Mouse (Mus musculus): ENCODE data around the gene Sec14l3. TPM values are rescaled to one million over a fixed set of nuclear protein-coding genes. Genes with fewer than 3 reads are reported as not detected.

The Sec14l3 gene
- polyA plus RNA-seq, 1 experiment = not detected

GRCm38 (mm10) chr11:4095171-4096053 is 30.8 kb downstream of the Sec14l3 start, which contains the start of gene Mtfp1:
TSS of gene Mtfp1 (minus strand) at chr11:4095445.
- H3K79me2 ChIP-seq (ENCODE audit: control insufficient read depth, insufficient read depth) = no peaks in the 10 kb centered on the region
- no peaks in the 10 kb centered on the region for H3K36me3 ChIP-seq (ENCODE audit: control insufficient read depth, insufficient read depth)
- peak within 1 kb of the TSS; percentile 34 for H3K4me3 ChIP-seq (ENCODE audit: insufficient read depth, poor library complexity, severe bottlenecking)
- H3K27me3 ChIP-seq (ENCODE audit: control insufficient read depth, insufficient read depth, insufficient read length) = no peaks in the 10 kb centered on the region
- peak within 1 kb of the TSS; percentile 75 for H3ac ChIP-seq (ENCODE audit: control insufficient read depth, insufficient read length, low read depth)
- H3K79me3 ChIP-seq (ENCODE audit: low read depth) = no peaks in the 10 kb centered on the region
- TF ChIP-seq MAX (IDR thresholded peaks at IDR 0.05) (no peak), MYOG (IDR thresholded peaks at IDR 0.05; ENCODE audit: control insufficient read depth, extremely low read depth, insufficient read length) (no peak), MYOD1 (IDR thresholded peaks at IDR 0.05; ENCODE audit: control insufficient read depth, insufficient read length, low read depth) (no peak), USF1 (IDR thresholded peaks at IDR 0.05; ENCODE audit: low read depth) (no peak), CEBPB (IDR thresholded peaks at IDR 0.05; ENCODE audit: low read depth) (no peak), FOSL1 (IDR thresholded peaks at IDR 0.05; ENCODE audit: insufficient read depth, low read length, poor library complexity, severe bottlenecking) (no peak), CTCF (IDR thresholded peaks at IDR 0.05; ENCODE audit: control insufficient read depth, insufficient read depth, insufficient read length) (no peak)

- TF ChIP-seq FOSL1 (IDR thresholded peaks at IDR 0.05; ENCODE audit: insufficient read depth, low read length, poor library complexity, severe bottlenecking) (no peak), USF1 (IDR thresholded peaks at IDR 0.05; ENCODE audit: low read depth) (peak; percentile 97), MYOG (IDR thresholded peaks at IDR 0.05; ENCODE audit: control insufficient read depth, extremely low read depth, insufficient read length) (no peak), CEBPB (IDR thresholded peaks at IDR 0.05; ENCODE audit: low read depth) (no peak), MYOD1 (IDR thresholded peaks at IDR 0.05; ENCODE audit: control insufficient read depth, insufficient read length, low read depth) (no peak), MAX (IDR thresholded peaks at IDR 0.05) (peak; percentile 83), CTCF (IDR thresholded peaks at IDR 0.05; ENCODE audit: control insufficient read depth, insufficient read depth, insufficient read length) (no peak)
- H3K4me3 ChIP-seq (ENCODE audit: insufficient read depth, poor library complexity, severe bottlenecking) = peak overlapping the region; percentile 44
These were observed 31.7 kb downstream of the Sec14l3 start for GRCm38 (mm10) chr11:4096054-4096984.

DNA sequence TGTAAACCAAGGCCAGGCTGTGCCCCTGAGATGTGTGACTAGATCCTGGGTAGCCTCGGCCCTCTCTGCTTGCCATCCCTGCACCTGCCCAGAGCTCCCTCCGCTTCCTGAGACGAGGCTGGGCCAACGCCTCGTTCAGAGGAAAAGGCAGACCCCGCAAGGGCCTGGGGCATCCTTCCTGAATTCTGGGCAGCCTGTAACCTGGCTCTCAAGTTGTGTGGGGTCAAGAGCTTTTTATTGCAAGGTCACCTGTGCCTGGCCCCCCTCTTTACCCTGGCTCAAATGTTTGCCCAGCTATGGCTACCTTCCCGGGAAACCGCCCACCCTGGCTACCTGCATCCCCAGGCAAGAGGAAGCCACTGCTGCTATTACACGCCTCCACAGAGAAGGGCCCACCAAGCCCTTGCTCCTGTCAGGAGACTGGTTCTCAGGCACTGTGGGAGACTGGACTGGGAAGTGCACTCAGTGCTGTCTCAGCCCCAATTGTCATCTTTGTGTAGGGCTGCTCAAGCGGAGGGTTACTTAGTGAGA is 32.5 kb downstream of the Sec14l3 start:
- Histone ChIP-seq H3K27me3 (ENCODE audit: control insufficient read depth, insufficient read depth, insufficient read length) (no peaks in the 10 kb centered on the region), H3ac (ENCODE audit: control insufficient read depth, insufficient read length, low read depth) (peak overlapping the region; percentile 63), H3K36me3 (ENCODE audit: control insufficient read depth, insufficient read depth) (no peaks in the 10 kb centered on the region), H3K4me3 (ENCODE audit: insufficient read depth, poor library complexity, severe bottlenecking) (peak overlapping the region; percentile 44), H3K79me2 (ENCODE audit: control insufficient read depth, insufficient read depth) (no peaks in the 10 kb centered on the region), H3K79me3 (ENCODE audit: low read depth) (no peaks in the 10 kb centered on the region)
- TF ChIP-seq CTCF (IDR thresholded peaks at IDR 0.05; ENCODE audit: control insufficient read depth, insufficient read depth, insufficient read length) (no peak), FOSL1 (IDR thresholded peaks at IDR 0.05; ENCODE audit: insufficient read depth, low read length, poor library complexity, severe bottlenecking) (no peak), MYOD1 (IDR thresholded peaks at IDR 0.05; ENCODE audit: control insufficient read depth, insufficient read length, low read depth) (no peak), MYOG (IDR thresholded peaks at IDR 0.05; ENCODE audit: control insufficient read depth, extremely low read depth, insufficient read length) (no peak), MAX (IDR thresholded peaks at IDR 0.05) (no peak), USF1 (IDR thresholded peaks at IDR 0.05; ENCODE audit: low read depth) (no peak), CEBPB (IDR thresholded peaks at IDR 0.05; ENCODE audit: low read depth) (no peak)

More at GRCm38 (mm10) chr11:4096054-4096984, 31.7 kb downstream of the Sec14l3 start:
- Histone ChIP-seq H3K36me3 (ENCODE audit: control insufficient read depth, insufficient read depth) (no peaks in the 10 kb centered on the region), H3K27me3 (ENCODE audit: control insufficient read depth, insufficient read depth, insufficient read length) (no peaks in the 10 kb centered on the region), H3K79me3 (ENCODE audit: low read depth) (no peaks in the 10 kb centered on the region), H3ac (ENCODE audit: control insufficient read depth, insufficient read length, low read depth) (peak overlapping the region; percentile 63), H3K79me2 (ENCODE audit: control insufficient read depth, insufficient read depth) (no peaks in the 10 kb centered on the region)

- no peak overlapping the region for H3ac ChIP-seq (ENCODE audit: control insufficient read depth, insufficient read length, low read depth)
- H3K79me2 ChIP-seq (ENCODE audit: control insufficient read depth, insufficient read depth) = no peaks in the 10 kb centered on the region
- no peaks in the 10 kb centered on the region for H3K79me3 ChIP-seq (ENCODE audit: low read depth)
- no peaks in the 10 kb centered on the region for H3K27me3 ChIP-seq (ENCODE audit: control insufficient read depth, insufficient read depth, insufficient read length)
- no peaks in the 10 kb centered on the region for H3K36me3 ChIP-seq (ENCODE audit: control insufficient read depth, insufficient read depth)
- TF ChIP-seq FOSL1 (IDR thresholded peaks at IDR 0.05; ENCODE audit: insufficient read depth, low read length, poor library complexity, severe bottlenecking) = no peak
- no peak for TF ChIP-seq CEBPB (IDR thresholded peaks at IDR 0.05; ENCODE audit: low read depth)
- no peak for TF ChIP-seq MYOD1 (IDR thresholded peaks at IDR 0.05; ENCODE audit: control insufficient read depth, insufficient read length, low read depth)
- TF ChIP-seq MYOG (IDR thresholded peaks at IDR 0.05; ENCODE audit: control insufficient read depth, extremely low read depth, insufficient read length) = no peak
- no peak for TF ChIP-seq USF1 (IDR thresholded peaks at IDR 0.05; ENCODE audit: low read depth)
- TF ChIP-seq MAX (IDR thresholded peaks at IDR 0.05) = no peak
- no peak for TF ChIP-seq CTCF (IDR thresholded peaks at IDR 0.05; ENCODE audit: control insufficient read depth, insufficient read depth, insufficient read length)
- H3K4me3 ChIP-seq (ENCODE audit: insufficient read depth, poor library complexity, severe bottlenecking) = no peak overlapping the region
These were observed 33.5 kb downstream of the Sec14l3 start for GRCm38 (mm10) chr11:4098120-4098519.

- Histone ChIP-seq H3K27me3 (ENCODE audit: control insufficient read depth, insufficient read depth, insufficient read length) (no peaks in the 10 kb centered on the region), H3K4me3 (ENCODE audit: insufficient read depth, poor library complexity, severe bottlenecking) (no peak overlapping the region), H3ac (ENCODE audit: control insufficient read depth, insufficient read length, low read depth) (no peak overlapping the region), H3K79me3 (ENCODE audit: low read depth) (no peaks in the 10 kb centered on the region), H3K79me2 (ENCODE audit: control insufficient read depth, insufficient read depth) (no peaks in the 10 kb centered on the region), H3K36me3 (ENCODE audit: control insufficient read depth, insufficient read depth) (no peaks in the 10 kb centered on the region)
- no peak for TF ChIP-seq CTCF (IDR thresholded peaks at IDR 0.05; ENCODE audit: control insufficient read depth, insufficient read depth, insufficient read length)
- TF ChIP-seq MYOD1 (IDR thresholded peaks at IDR 0.05; ENCODE audit: control insufficient read depth, insufficient read length, low read depth) = peak; percentile 66
These were observed 34.2 kb downstream of the Sec14l3 start for GRCm38 (mm10) chr11:4098816-4099215.

All from C2C12 (cell line).